Mouse (Mus musculus): ENCODE data around the gene Abhd12b. TPM values are rescaled to one million over a fixed set of nuclear protein-coding genes. Genes with fewer than 3 reads are reported as not detected.

Gene Abhd12b
- 0.18 TPM in 1 of 2 replicates, not detected in the other for polyA plus RNA-seq (2016; fragmentation: Nextera tagmentation; extraction: Ambion mirVana)

DNA sequence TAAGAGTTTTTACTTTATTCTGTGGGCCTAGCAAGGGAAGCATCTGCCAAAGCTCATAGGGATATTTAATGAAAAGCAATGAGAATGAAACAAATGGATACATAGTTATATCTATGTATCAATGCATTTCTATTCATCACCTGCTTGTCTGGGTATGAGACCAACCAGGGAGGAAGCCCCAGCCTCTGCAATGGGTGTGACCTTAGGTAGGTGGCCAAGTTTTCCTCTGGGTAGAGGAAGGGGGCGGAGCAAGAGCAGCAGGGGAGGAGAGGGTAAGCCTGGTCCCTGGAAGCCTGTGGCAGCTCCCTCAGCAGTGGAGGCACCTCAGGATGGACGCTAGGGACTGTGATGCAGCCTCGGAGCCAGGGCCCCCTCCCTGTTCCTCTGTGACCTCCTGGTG, at the start of gene Abhd12b:
Abhd12b (plus strand) TSS at position 301 of the 400 bp plus-strand sequence.
- no peaks in the 10 kb centered on the region for H3K9me3 ChIP-seq (replicated peaks)
- no peak within 1 kb of the TSS for H3K4me3 ChIP-seq
- no peak within 1 kb of the TSS for H3K27ac ChIP-seq
- no peak for DNase-seq (ENCODE audit: low spot score)
- H3K36me3 ChIP-seq = no peaks in the 10 kb centered on the region
- no peaks in the 10 kb centered on the region for H3K27me3 ChIP-seq (ENCODE audit: low read depth, poor library complexity, severe bottlenecking)
- H3K4me1 ChIP-seq = peaks cover 6% of the 10 kb centered on the region
- 32% methylated on average over 3 of the region's 3 CpGs for WGBS

DNA sequence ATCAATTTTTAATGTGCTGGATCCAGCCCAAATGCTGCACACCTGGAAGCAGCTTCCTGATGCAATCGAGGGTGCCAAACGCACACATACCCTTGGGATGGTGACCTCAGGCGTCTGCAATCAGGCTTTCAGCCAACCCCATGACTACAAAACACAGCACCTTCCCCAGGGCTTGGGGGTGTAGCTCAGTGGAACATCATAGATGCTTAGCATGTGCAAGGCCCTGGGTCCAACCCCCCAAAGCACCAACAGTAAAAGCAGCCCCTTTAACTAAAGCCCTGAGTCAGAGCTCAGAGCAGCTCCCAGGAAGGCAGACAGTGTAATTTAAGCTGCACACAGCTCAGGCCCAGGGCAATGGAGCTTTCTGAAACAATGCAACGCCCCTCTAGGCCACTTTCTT, 49.7 kb upstream of the Abhd12b start:
- no peaks in the 10 kb centered on the region for H3K9me3 ChIP-seq (replicated peaks)
- DNase-seq (ENCODE audit: low spot score) = no peak
- 72% methylated on average over 4 of the region's 4 CpGs for WGBS
- peaks cover 43% of the 10 kb centered on the region for H3K4me1 ChIP-seq
- peaks cover under 1% of the 10 kb centered on the region; the same call in 1 of the 2 replicates for H3K27me3 ChIP-seq (ENCODE audit: low read depth, poor library complexity, severe bottlenecking)
- H3K4me3 ChIP-seq = no peak overlapping the region
- H3K27ac ChIP-seq = no peak overlapping the region
- H3K36me3 ChIP-seq = peaks cover 4% of the 10 kb centered on the region; the same call in 1 of the 2 replicates

DNA sequence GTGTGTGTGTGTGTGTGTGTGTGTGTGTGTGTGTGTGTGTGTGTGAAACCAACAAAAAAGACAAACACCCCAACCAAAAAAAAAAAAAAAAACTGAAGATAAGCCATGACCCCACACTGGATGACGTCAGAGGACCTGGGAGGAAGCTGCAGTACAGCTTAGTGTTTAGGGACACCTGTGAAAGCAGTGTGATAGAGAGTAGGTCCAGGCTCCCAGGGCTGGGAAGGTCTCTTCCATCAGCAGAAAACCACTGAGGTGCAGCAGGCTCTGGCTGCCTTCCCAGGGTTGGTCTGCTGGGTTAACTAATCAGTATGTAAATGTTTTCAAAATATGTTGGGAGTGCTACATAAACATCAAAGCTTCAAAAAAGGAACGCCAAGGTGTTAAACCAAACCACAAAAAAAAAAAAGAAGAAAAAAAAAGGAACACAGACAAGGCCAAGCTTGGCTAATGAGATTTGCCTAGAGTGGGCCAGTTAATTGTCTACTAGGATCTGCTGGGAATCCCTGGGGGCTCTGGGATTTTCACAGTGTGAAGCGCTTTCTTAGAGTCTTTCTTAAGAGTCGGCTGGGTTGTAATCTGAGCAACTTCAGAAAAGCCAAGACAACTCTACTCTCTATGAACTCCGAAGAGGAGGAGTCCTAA, 49.0 kb upstream of the Abhd12b start:
- 26% methylated on average over 5 of the region's 5 CpGs for WGBS
- Histone ChIP-seq H3K9me3 (replicated peaks) (no peaks in the 10 kb centered on the region), H3K4me1 (peaks cover 43% of the 10 kb centered on the region)

DNA sequence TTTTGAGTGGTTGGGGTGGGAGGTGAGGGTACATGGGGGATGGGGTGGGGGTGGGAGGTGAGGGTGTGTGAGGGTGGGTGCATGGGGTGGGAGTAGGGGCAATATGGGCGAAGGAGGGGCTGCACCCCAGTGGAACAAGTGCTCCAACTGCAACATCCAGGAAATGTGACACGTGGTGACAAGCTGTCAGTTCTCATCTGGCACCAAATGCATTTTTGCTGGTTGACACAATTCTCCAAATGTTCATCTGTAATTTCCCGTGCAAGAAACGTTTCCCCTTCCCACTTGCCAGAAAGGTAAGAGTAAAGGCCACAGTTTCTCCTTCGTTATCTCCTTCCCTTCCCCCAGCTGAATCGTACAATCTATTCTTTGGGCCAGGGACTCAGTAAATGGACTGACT, 48.1 kb upstream of the Abhd12b start:
- Histone ChIP-seq H3K9me3 (replicated peaks) (no peaks in the 10 kb centered on the region), H3K4me1 (peaks cover 51% of the 10 kb centered on the region), H3K27me3 (ENCODE audit: low read depth, poor library complexity, severe bottlenecking) (peaks cover 15% of the 10 kb centered on the region), H3K27ac (no peak overlapping the region), H3K4me3 (no peak overlapping the region), H3K36me3 (peaks cover 3% of the 10 kb centered on the region; the same call in 1 of the 2 replicates)
- DNase-seq (ENCODE audit: low spot score) = no peak
- 77% methylated on average over 6 of the region's 6 CpGs for WGBS

More for the DNA sequence above, 49.0 kb upstream of the Abhd12b start:
- no peak overlapping the region for H3K27ac ChIP-seq
- no peak for DNase-seq (ENCODE audit: low spot score)
- peaks cover 7% of the 10 kb centered on the region for H3K27me3 ChIP-seq (ENCODE audit: low read depth, poor library complexity, severe bottlenecking)
- H3K4me3 ChIP-seq = no peak overlapping the region
- H3K36me3 ChIP-seq = peaks cover 4% of the 10 kb centered on the region; the same call in 1 of the 2 replicates

DNA sequence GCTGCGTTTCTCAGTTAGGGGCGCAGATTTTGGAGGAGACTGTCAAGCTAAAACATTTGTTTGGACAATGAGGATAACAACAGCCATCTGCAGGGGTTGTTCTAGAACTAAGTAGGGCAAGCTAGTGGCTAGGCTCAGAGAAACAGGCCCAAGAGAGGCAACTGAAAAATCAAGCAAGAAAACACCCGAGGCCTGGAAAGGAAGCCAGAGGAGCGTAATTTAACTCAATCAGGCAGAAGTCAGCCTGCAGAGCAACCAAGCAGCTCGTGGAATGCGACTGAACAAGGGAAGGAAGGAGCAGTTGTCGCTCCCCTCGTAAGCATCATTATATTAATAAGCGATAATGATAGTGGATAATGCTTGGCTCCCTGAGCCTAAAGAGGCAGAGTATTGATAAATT, 47.4 kb upstream of the Abhd12b start:
- Histone ChIP-seq H3K27me3 (ENCODE audit: low read depth, poor library complexity, severe bottlenecking) (peaks cover 15% of the 10 kb centered on the region), H3K9me3 (replicated peaks) (no peaks in the 10 kb centered on the region), H3K27ac (no peak overlapping the region), H3K4me1 (peaks cover 56% of the 10 kb centered on the region), H3K4me3 (no peak overlapping the region), H3K36me3 (no peaks in the 10 kb centered on the region)
- 73% methylated on average over 9 of the region's 9 CpGs for WGBS
- no peak for DNase-seq (ENCODE audit: low spot score)

DNA sequence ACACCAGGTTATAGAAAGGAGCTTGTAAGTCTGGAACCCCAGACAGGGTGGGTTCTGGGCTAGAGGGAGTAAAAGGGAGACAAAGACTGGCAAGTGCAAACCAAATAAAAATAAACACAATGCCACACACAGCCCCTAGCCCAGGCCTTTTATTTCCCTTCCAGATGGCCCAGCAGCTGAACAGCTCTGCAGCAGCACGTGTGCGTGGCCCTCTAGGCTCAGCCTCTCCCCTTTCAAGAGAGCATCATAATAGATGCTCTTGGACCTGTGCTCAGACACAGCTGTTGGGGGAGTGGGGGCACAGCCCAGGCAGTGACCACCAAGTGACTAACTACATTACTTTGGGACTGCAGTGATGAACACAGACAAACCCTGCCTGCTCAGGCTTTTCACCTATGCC, 45.8 kb upstream of the Abhd12b start:
- H3K27me3 ChIP-seq (ENCODE audit: low read depth, poor library complexity, severe bottlenecking) = peaks cover 27% of the 10 kb centered on the region
- H3K9me3 ChIP-seq (replicated peaks) = no peaks in the 10 kb centered on the region
- no peak for DNase-seq (ENCODE audit: low spot score)
- no peak overlapping the region for H3K4me3 ChIP-seq
- H3K4me1 ChIP-seq = peaks cover 64% of the 10 kb centered on the region
- no peaks in the 10 kb centered on the region for H3K36me3 ChIP-seq
- WGBS = 30% methylated on average over 2 of the region's 2 CpGs
- H3K27ac ChIP-seq = no peak overlapping the region

DNA sequence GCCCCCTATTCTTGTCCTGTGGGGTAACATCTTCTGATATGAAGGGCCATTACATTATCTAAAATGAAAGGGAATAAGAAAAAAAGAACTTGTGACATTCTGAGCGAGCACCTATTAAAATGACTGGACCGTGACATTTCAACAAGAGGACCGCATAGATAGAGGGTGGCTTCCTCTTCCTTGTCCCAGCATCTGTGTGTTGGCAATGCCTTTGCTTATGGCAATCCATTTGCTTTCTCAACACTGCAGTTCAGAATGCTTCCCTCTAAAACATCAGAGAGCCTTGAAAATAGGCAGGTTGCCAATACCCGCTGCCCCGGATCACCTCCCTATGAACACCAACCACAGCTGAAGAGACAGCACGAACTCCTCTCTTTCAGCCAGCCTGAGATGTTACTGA, 44.0 kb upstream of the Abhd12b start:
- Histone ChIP-seq H3K4me1 (peaks cover 55% of the 10 kb centered on the region), H3K27me3 (ENCODE audit: low read depth, poor library complexity, severe bottlenecking) (peaks cover 40% of the 10 kb centered on the region), H3K27ac (no peak overlapping the region), H3K36me3 (no peaks in the 10 kb centered on the region), H3K9me3 (replicated peaks) (no peaks in the 10 kb centered on the region), H3K4me3 (no peak overlapping the region)
- DNase-seq (ENCODE audit: low spot score) = no peak
- 77% methylated on average over 6 of the region's 6 CpGs for WGBS

DNA sequence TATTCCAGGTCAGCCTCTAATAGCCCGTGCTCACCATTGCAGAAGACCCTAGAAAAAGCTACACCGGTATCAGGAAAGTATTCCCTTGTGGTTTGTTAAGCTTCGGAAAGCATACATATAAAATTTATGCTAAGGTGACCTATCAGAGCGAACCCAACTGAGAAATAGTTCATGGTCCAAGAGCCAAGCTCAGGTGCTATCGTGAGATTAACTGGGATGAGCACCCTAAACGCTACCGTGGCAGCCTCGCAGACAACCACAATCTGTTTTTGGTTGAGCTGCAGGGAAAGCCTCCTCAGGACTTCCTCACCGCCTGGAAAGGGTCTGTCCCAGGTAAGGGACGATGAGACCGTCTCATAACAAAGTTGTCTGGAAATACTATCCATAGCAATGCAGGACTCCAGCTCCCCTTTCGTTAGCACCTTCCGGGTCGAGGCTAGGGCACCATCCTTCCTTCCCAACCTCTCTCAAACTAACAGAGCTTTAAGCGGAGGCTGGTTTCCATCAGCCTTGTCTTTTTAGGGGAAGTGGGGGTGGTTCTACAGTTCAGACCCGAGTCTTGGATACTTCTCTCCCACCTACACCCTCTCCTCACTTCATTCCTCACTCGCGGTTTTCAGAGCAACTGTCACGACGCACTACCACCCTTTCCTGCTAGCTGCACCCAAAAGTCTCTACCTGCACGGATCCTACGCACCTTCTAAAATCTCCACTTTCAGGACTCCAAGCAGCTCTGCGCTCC, 43.4 kb upstream of the Abhd12b start:
- peak overlapping the region; percentile 92 for H3K27ac ChIP-seq
- peaks cover 40% of the 10 kb centered on the region for H3K27me3 ChIP-seq (ENCODE audit: low read depth, poor library complexity, severe bottlenecking)
- 12% methylated on average over 23 of the region's 23 CpGs for WGBS
- no peak for DNase-seq (ENCODE audit: low spot score)
- no peaks in the 10 kb centered on the region for H3K36me3 ChIP-seq
- peaks cover 48% of the 10 kb centered on the region for H3K4me1 ChIP-seq
- no peaks in the 10 kb centered on the region for H3K9me3 ChIP-seq (replicated peaks)
- H3K4me3 ChIP-seq = peak overlapping the region; percentile 86

DNA sequence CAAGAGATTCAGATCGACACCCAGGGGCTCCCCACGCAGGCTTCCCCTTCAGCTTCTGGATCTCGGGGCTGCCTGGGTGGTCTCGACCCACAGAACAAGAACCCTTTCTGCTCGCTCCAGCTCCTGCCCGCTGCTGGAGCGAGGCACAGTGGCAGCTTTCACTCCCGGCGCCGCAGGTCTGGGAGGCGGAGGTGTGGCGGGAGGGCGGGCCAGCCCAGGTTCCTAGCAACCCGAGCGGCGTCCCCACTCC, 42.9 kb upstream of the Abhd12b start:
- WGBS = under 1% methylated on average over 16 of the region's 16 CpGs
- peaks cover 40% of the 10 kb centered on the region for H3K27me3 ChIP-seq (ENCODE audit: low read depth, poor library complexity, severe bottlenecking)

DNA sequence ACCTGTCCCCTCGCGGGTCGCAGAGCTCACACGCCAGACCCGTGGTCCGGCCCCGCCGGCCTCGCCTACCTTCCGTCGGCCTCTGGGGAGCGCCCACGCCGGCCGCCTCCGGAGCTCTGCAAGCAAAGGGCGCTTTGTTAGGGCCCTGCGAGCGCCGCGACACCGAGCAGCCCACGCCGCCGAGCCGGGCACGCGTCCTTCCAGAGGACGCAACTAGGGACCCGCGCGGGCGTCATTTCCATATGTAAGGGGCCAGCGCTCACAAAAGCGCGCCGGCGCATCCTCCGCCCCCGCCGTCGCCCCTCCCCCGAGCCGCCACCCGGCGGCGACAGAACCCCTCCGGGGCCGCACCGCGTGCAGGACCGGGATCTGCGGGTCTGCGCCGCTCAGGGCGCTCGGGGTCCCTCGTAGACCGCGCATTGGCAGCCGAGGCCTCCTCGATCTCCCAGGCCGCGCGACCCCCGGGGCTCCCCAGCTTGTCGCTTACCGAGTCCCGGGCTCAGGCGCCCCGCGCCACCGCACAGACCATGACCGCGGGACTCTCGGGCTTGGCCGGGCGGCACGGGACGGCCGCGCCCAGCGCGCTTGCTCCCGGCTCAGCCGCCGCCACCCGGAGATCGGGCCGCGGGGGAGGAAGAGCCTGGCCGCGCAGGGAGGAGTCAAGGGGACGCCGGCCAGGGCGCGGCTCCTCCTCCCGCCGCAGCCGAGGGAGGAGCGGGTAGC, 42.4 kb upstream of the Abhd12b start:
- H3K9me3 ChIP-seq (replicated peaks) = no peaks in the 10 kb centered on the region
- H3K36me3 ChIP-seq = no peaks in the 10 kb centered on the region
- H3K27ac ChIP-seq = peak overlapping the region; percentile 92
- peaks cover 40% of the 10 kb centered on the region for H3K27me3 ChIP-seq (ENCODE audit: low read depth, poor library complexity, severe bottlenecking)
- peak overlapping the region; percentile 86 for H3K4me3 ChIP-seq
- peak; percentile 79 for DNase-seq (ENCODE audit: low spot score)
- peaks cover 38% of the 10 kb centered on the region for H3K4me1 ChIP-seq
- under 1% methylated on average over 101 of the region's 101 CpGs for WGBS

More for the DNA sequence above, 42.9 kb upstream of the Abhd12b start:
- Histone ChIP-seq H3K36me3 (no peaks in the 10 kb centered on the region), H3K9me3 (replicated peaks) (no peaks in the 10 kb centered on the region), H3K27ac (peak overlapping the region; percentile 92), H3K4me3 (peak overlapping the region; percentile 86), H3K4me1 (peaks cover 43% of the 10 kb centered on the region)
- peak; percentile 76 for DNase-seq (ENCODE audit: low spot score)

DNA sequence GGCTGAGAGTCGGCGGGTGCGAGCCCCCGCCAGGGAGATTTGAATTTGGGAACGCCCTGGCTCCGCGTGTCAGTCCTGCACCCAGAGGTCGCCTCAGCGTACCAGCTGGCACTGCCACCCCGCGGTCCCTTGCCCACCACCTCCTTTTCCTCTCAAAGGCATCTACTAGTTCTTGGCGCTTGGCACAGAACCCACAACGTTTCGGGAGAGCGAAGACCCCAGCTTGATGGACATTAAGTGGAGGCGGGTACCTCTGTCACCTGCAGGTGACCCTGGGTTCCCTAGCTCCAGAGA, 41.9 kb upstream of the Abhd12b start:
- no peak for DNase-seq (ENCODE audit: low spot score)
- H3K36me3 ChIP-seq = no peaks in the 10 kb centered on the region
- H3K27me3 ChIP-seq (ENCODE audit: low read depth, poor library complexity, severe bottlenecking) = peaks cover 40% of the 10 kb centered on the region
- H3K9me3 ChIP-seq (replicated peaks) = no peaks in the 10 kb centered on the region
- WGBS = 3% methylated on average over 16 of the region's 16 CpGs
- H3K27ac ChIP-seq = peak overlapping the region; percentile 92
- H3K4me3 ChIP-seq = peak overlapping the region; percentile 86
- H3K4me1 ChIP-seq = peaks cover 33% of the 10 kb centered on the region

DNA sequence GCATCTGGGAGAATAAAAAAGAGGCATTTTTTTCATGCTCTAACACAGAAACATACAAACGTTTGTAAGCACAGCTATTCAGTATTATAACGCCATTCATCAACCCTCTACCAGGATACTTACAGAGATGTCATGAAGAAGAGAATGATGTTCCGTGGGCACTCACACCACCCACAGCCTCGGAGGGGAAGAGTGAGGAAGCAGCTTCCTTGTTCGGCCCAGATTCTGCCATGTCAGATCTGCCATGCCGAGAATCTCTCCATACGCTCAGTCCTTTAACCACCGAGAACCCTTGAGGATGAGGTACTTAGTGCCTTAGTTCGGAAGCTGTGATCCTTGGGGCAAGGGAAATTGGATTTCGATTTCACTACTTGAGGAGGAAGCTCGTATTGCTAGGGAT, 40.6 kb upstream of the Abhd12b start, which contains the start of gene Nin:
Nin (minus strand) TSS at position 367 of the 400 bp plus-strand sequence.
- Histone ChIP-seq H3K27me3 (ENCODE audit: low read depth, poor library complexity, severe bottlenecking) (peaks cover 40% of the 10 kb centered on the region), H3K9me3 (replicated peaks) (no peaks in the 10 kb centered on the region), H3K4me1 (peaks cover 21% of the 10 kb centered on the region), H3K27ac (no peak within 1 kb of the TSS), H3K36me3 (no peaks in the 10 kb centered on the region), H3K4me3 (no peak within 1 kb of the TSS)
- no peak for DNase-seq (ENCODE audit: low spot score)
- whole genome bisulfite sequencing = 60% methylated on average over 11 of the region's 11 CpGs

DNA sequence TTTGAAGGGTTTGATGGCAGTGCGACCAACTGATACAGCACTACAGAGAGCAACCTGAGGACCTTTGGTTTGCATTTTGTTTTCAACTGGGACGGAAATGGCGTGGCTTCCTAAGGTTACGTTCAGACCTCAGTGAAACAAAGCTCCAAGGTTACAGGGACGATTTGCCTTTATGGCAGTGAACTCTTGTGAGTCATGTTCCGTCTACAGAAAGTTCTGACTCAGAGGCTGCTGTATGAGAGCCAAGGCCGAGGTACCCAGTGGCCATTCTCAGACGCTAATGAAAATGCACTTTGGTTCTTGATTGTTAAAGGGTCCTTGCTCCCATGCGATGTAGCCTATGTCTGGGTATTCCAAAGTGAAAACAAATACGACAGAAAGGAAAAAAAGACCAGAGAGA, 36.8 kb upstream of the Abhd12b start:
- Histone ChIP-seq H3K9me3 (replicated peaks) (no peaks in the 10 kb centered on the region), H3K27ac (no peak overlapping the region), H3K36me3 (no peaks in the 10 kb centered on the region), H3K4me1 (peaks cover 3% of the 10 kb centered on the region), H3K27me3 (ENCODE audit: low read depth, poor library complexity, severe bottlenecking) (peaks cover 23% of the 10 kb centered on the region), H3K4me3 (no peak overlapping the region)
- 89% methylated on average over 10 of the region's 10 CpGs for WGBS
- no peak for DNase-seq (ENCODE audit: low spot score)
